Mouse (Mus musculus): ENCODE data around the gene Glg1. TPM values are rescaled to one million over a fixed set of nuclear protein-coding genes. Genes with fewer than 3 reads are reported as not detected.

Glg1 gene
- polyA plus RNA-seq, 1 experiment from 2014 or later = 97.1 TPM

Small RNA genes within 50 kb of the gene (microRNA-seq; reads per million reads assigned to microRNA genes)
- gene Gm23193 = not detected

Other genes starting within 250 kb of the Glg1 start
- 7.5 and 7.9 TPM in 2 replicates for gene Ddx19b, start 227.5 kb downstream of the Glg1 start, polyA plus RNA-seq (2016; fragmentation: Nextera tagmentation; extraction: Ambion mirVana)
- gene Aars, start 226.1 kb downstream of the Glg1 start, polyA plus RNA-seq (2016; fragmentation: Nextera tagmentation; extraction: Ambion mirVana) = 80.1 and 83.8 TPM in 2 replicates
- gene Exosc6, start 202.9 kb downstream of the Glg1 start, polyA plus RNA-seq (2016; fragmentation: Nextera tagmentation; extraction: Ambion mirVana) = 0.30 and 6.2 TPM in 2 replicates
- gene Clec18a, start 166.8 kb downstream of the Glg1 start, polyA plus RNA-seq (2016; fragmentation: Nextera tagmentation; extraction: Ambion mirVana) = 1.2 and 2.2 TPM in 2 replicates
- gene Pdpr, start 164.6 kb downstream of the Glg1 start, polyA plus RNA-seq (2016; fragmentation: Nextera tagmentation; extraction: Ambion mirVana) = 11.9 and 12.6 TPM in 2 replicates
- 53.7 and 56.5 TPM in 2 replicates for gene Rfwd3, start 41.0 kb upstream of the Glg1 start, polyA plus RNA-seq (2016; fragmentation: Nextera tagmentation; extraction: Ambion mirVana)
- gene Mlkl, start 79.0 kb upstream of the Glg1 start, polyA plus RNA-seq (2016; fragmentation: Nextera tagmentation; extraction: Ambion mirVana) = 0.22 and 0.47 TPM in 2 replicates
- not detected in 2 replicates for gene Fa2h, start 134.6 kb upstream of the Glg1 start, polyA plus RNA-seq (2016; fragmentation: Nextera tagmentation; extraction: Ambion mirVana)